8 mouse cellular contexts compared by ENCODE assay signal in the genomic region with DNA sequence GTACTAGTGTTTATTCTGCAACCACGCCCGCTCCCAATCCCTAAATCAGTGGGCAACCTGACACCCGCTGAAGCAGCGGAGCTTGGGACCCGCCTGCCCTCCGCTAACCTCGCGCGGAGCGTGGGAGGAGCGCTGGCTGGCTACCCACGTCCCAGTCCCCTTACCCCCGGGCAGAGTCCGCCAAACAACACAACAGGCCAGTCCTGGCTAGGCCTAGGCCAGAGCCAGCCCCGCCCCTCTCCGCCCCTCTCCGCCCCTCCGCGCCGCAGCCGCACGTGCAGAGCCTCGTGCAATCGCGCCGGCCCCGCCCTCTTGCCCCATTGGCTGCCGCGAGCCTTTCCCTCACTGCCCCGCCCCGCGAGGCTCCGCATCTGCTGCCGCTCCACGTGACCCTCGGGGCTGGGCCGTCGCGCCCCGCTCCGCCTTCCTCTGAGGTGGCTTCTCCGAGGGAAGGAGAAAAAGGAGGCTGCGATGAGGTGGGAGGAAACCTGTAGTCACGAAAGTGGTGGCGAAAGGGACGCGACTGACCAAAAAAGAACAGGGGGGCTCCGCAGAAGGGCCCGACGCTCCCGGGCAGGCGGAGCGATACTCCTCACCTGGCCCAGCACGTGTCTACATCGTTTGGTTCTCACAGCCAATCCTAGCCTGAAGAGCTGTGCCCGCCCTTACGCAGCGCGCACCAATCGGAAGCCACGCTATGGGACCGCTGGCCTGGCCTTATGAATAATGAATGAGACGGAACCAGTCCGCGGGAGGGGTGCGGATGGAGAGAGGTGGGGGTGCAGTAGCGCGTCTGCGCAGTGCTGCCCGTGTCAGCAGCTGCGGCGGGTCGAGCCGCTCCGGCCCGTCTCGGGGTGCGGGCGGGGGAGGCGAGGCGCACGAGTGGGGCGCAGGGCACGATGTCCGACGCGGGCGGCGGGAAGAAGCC. TPM values are rescaled to one million over a fixed set of nuclear protein-coding genes. Genes with fewer than 3 reads are reported as not detected.
A peak's percentile ranks its signal among the peaks of the same experiment; 100 is the strongest.
DNase-seq lines count a peak whose midpoint lies in the region; ATAC-seq and TF ChIP-seq lines count a peak whose summit lies in the region.

No protein-coding gene starts in this region.

- no peak for TF ChIP-seq CTCF in bone marrow, adult 2 months (IDR thresholded peaks at IDR 0.05; ENCODE audit: control insufficient read depth, insufficient read depth, low read length)
- no peak for TF ChIP-seq CTCF in midbrain, postnatal 0 days (IDR thresholded peaks at IDR 0.05)

- peak; percentile 50; the same call in 1 of the 2 replicates for TF ChIP-seq POLR2A in bone marrow, adult 2 months (IDR thresholded peaks at IDR 0.05; ENCODE audit: borderline replicate concordance, control insufficient read depth, low read depth, low read length)
- 0 out of 2 replicates have a peak, but pooled peaks have one; percentile 38 for TF ChIP-seq POLR2A in limb, embryonic 14.5 days (IDR thresholded peaks at IDR 0.05; ENCODE audit: borderline replicate concordance, extremely low read depth, insufficient read depth, insufficient read length)

- under 1% methylated on average over 87 of the region's 89 CpGs for WGBS in bone marrow, adult 2 months
- under 1% methylated on average over 84 of the region's 89 CpGs for WGBS in embryonic facial prominence, embryonic 15.5 days
- WGBS in limb, embryonic 14.5 days: under 1% methylated on average over 67 of the region's 89 CpGs
- WGBS in midbrain, postnatal 0 days: under 1% methylated on average over 86 of the region's 89 CpGs

- no peaks in the 10 kb centered on the region for H3K9me3 ChIP-seq in embryonic facial prominence, embryonic 15.5 days (replicated peaks)
- no peaks in the 10 kb centered on the region for H3K9me3 ChIP-seq in limb, embryonic 14.5 days (ENCODE audit: control insufficient read depth, low read length)
- no peaks in the 10 kb centered on the region for H3K9me3 ChIP-seq in midbrain, postnatal 0 days (ENCODE audit: low read length)

- peak; percentile 100 for DNase-seq in 416B (ENCODE audit: low read depth)
- peak; percentile 96 for DNase-seq in heart, adult 8-10 months (ENCODE audit: low spot score)
- peak; percentile 99 for DNase-seq in kidney, adult 9 months
- DNase-seq in limb, embryonic 14.5 days (ENCODE audit: low spot score): peak; percentile 99
- peak; percentile 99 for DNase-seq in midbrain, postnatal 0 days (ENCODE audit: low spot score)
- DNase-seq in spleen, postnatal 14 days (ENCODE audit: low spot score in 2 of 2): peak; percentile 93 to 96

- H3K27me3 ChIP-seq in embryonic facial prominence, embryonic 15.5 days: no peaks in the 10 kb centered on the region
- no peaks in the 10 kb centered on the region for H3K27me3 ChIP-seq in limb, embryonic 14.5 days (ENCODE audit: control insufficient read depth, insufficient read depth, low read length)
- H3K27me3 ChIP-seq in midbrain, postnatal 0 days (ENCODE audit: insufficient read depth, low read length): no peaks in the 10 kb centered on the region

- peak; percentile 98 for ATAC-seq in embryonic facial prominence, embryonic 15.5 days (ENCODE audit: insufficient number of reproducible peaks, low FRiP score, low TSS enrichment, low read depth)
- ATAC-seq in limb, embryonic 14.5 days (ENCODE audit: low FRiP score, low read depth): peak; percentile 98
- peak; percentile 99 for ATAC-seq in midbrain, postnatal 0 days (ENCODE audit: low FRiP score)

- H3K27ac ChIP-seq in bone marrow, adult 2 months (ENCODE audit: control insufficient read depth, insufficient read depth, low read depth, low read length, poor library complexity): peak overlapping the region; percentile 81
- H3K27ac ChIP-seq in embryonic facial prominence, embryonic 15.5 days (replicated peaks): peak overlapping the region; percentile 97
- H3K27ac ChIP-seq in limb, embryonic 14.5 days (replicated peaks; ENCODE audit: low read depth, low read length): peak overlapping the region; percentile 83
- peak overlapping the region; percentile 90 for H3K27ac ChIP-seq in midbrain, postnatal 0 days (ENCODE audit: low read depth, low read length)

- H3K4me2 ChIP-seq in embryonic facial prominence, embryonic 15.5 days (replicated peaks): peak overlapping the region; percentile 79
- H3K4me2 ChIP-seq in limb, embryonic 14.5 days (replicated peaks; ENCODE audit: low read depth, low read length, severe bottlenecking): peak overlapping the region; percentile 79
- peak overlapping the region; percentile 73 for H3K4me2 ChIP-seq in midbrain, postnatal 0 days (ENCODE audit: low read depth, low read length, poor library complexity, severe bottlenecking)

- H3K36me3 ChIP-seq in embryonic facial prominence, embryonic 15.5 days: peaks cover 12% of the 10 kb centered on the region
- H3K36me3 ChIP-seq in limb, embryonic 14.5 days (ENCODE audit: control insufficient read depth, insufficient read depth, low read length): peaks cover 15% of the 10 kb centered on the region
- H3K36me3 ChIP-seq in midbrain, postnatal 0 days (ENCODE audit: insufficient read depth, low read length): peaks cover 9% of the 10 kb centered on the region; the same call in 1 of the 2 replicates

- H3K4me1 ChIP-seq in bone marrow, adult 2 months (ENCODE audit: control insufficient read depth, insufficient read depth, low read length): no peaks in the 10 kb centered on the region; the same call in 1 of the 2 replicates
- H3K4me1 ChIP-seq in embryonic facial prominence, embryonic 15.5 days: peaks cover 46% of the 10 kb centered on the region
- peaks cover 18% of the 10 kb centered on the region for H3K4me1 ChIP-seq in limb, embryonic 14.5 days (ENCODE audit: control insufficient read depth, insufficient read depth, low read length)
- peaks cover 6% of the 10 kb centered on the region for H3K4me1 ChIP-seq in midbrain, postnatal 0 days (ENCODE audit: insufficient read depth, low read length)

- peak overlapping the region; percentile 73 for H3K9ac ChIP-seq in embryonic facial prominence, embryonic 15.5 days
- peak overlapping the region; percentile 71 for H3K9ac ChIP-seq in limb, embryonic 14.5 days (ENCODE audit: low read depth, low read length, severe bottlenecking)
- H3K9ac ChIP-seq in midbrain, postnatal 0 days (replicated peaks; ENCODE audit: low read length, poor library complexity, severe bottlenecking): peak overlapping the region; percentile 93

- peak overlapping the region; percentile 78 for H3K4me3 ChIP-seq in bone marrow, adult 2 months (replicated peaks; ENCODE audit: control insufficient read depth, low read depth, low read length)
- H3K4me3 ChIP-seq in embryonic facial prominence, embryonic 15.5 days (replicated peaks): peak overlapping the region; percentile 82
- peak overlapping the region; percentile 72 for H3K4me3 ChIP-seq in limb, embryonic 14.5 days (replicated peaks; ENCODE audit: low read length)
- peak overlapping the region; percentile 86 for H3K4me3 ChIP-seq in midbrain, postnatal 0 days (ENCODE audit: low read depth, low read length)

RNA-seq across cellular contexts. Expression of gene Tef, which starts 8.7 kb away (rescaled TPM):
- polyA plus RNA-seq in bone marrow, adult 2 months (2011; ENCODE audit: insufficient read depth, insufficient read length, low replicate concordance, missing spikeins): 6.4 and 16.2 TPM in 2 replicates
- 31.1 and 32.3 TPM in 2 replicates for polyA plus RNA-seq in embryonic facial prominence, embryonic 15.5 days (2015; fragmentation: Nextera tagmentation; extraction: Ambion mirVana)
- 100 to 1,000 TPM; 125 to 157 (median 155) TPM for total RNA-seq in heart, adult 8-10 months (2022)
- 45.7 and 49.2 TPM in 2 replicates for polyA plus RNA-seq in limb, embryonic 14.5 days (2012; rRNA removed)
- polyA plus RNA-seq in limb, embryonic 14.5 days (2014; fragmentation: Nextera tagmentation; extraction: Ambion mirVana): 25.5 and 29.3 TPM in 2 replicates
- 60.1 and 60.6 TPM in 2 replicates for total RNA-seq in midbrain, postnatal 0 days (2014; rRNA removed)
- 23.6 and 25.4 TPM in 2 replicates for polyA plus RNA-seq in midbrain, postnatal 0 days (2015; fragmentation: Nextera tagmentation; extraction: Ambion mirVana)

RNA-seq across cellular contexts. Expression of gene Tob2, which starts 47.7 kb away (rescaled TPM):
- polyA plus RNA-seq in bone marrow, adult 2 months (2011; ENCODE audit: insufficient read depth, insufficient read length, low replicate concordance, missing spikeins): 6.6 and 9.2 TPM in 2 replicates
- polyA plus RNA-seq in embryonic facial prominence, embryonic 15.5 days (2015; fragmentation: Nextera tagmentation; extraction: Ambion mirVana): 31.4 and 33.8 TPM in 2 replicates
- total RNA-seq in heart, adult 8-10 months (2022): 100 to 1,000 TPM in 1 of 4 experiments, 10 to 100 TPM in 3; 50.6 to 129 (median 74.7) TPM
- polyA plus RNA-seq in limb, embryonic 14.5 days (2012; rRNA removed): 23.7 and 28.1 TPM in 2 replicates
- 23.4 and 24.7 TPM in 2 replicates for polyA plus RNA-seq in limb, embryonic 14.5 days (2014; fragmentation: Nextera tagmentation; extraction: Ambion mirVana)
- 10.9 and 15.4 TPM in 2 replicates for total RNA-seq in midbrain, postnatal 0 days (2014; rRNA removed)
- polyA plus RNA-seq in midbrain, postnatal 0 days (2015; fragmentation: Nextera tagmentation; extraction: Ambion mirVana): 12.2 and 14.2 TPM in 2 replicates

Comparison
In these comparisons a context has a peak if more than half of its experiments do, and no peak if none do; other contexts are left out.
1. Peak in every context shown above with its lines: DNase-seq, ATAC-seq, H3K4me3 ChIP-seq and H3K27ac ChIP-seq.